Mouse (Mus musculus) brown adipose tissue, adult 24 weeks (tissue): Measurements from ENCODE around the gene Cic. TPM values are rescaled to one million over a fixed set of nuclear protein-coding genes. Genes with fewer than 3 reads are reported as not detected.

Experiments
- H3K27ac ChIP-seq: fragments of 200-500 bp; replicated peaks from 2 replicates; pipeline ENCODE4 v1.5.1; 2012; ENCODE audit warnings: low read depth, mild to moderate bottlenecking, low read length
- H3K4me1 ChIP-seq: fragments of 200-500 bp; 2 replicates; pipeline ENCODE4 v1.6.1; 2012; ENCODE audit warnings: low read length, mixed read lengths; ENCODE audit not compliant: control insufficient read depth, insufficient read depth, insufficient read length
- H3K4me3 ChIP-seq: fragments of 200-500 bp; 2 replicates; pipeline ENCODE4 v1.5.1; 2012; ENCODE audit warnings: low read depth, mild to moderate bottlenecking, low read length, moderate library complexity; ENCODE audit not compliant: insufficient read depth
- polyA plus RNA-seq: library from polyadenylated mRNA; stranded (reverse); fragments of >200 nt; gene quantifications from 2 replicates; pipeline ENCODE4 v1.2.4, GENCODE M21; 2012; ENCODE audit not compliant: missing spikeins, insufficient read depth, insufficient read length

The Cic gene
- polyA plus RNA-seq, 1 experiment, result 25.2 TPM

DNA sequence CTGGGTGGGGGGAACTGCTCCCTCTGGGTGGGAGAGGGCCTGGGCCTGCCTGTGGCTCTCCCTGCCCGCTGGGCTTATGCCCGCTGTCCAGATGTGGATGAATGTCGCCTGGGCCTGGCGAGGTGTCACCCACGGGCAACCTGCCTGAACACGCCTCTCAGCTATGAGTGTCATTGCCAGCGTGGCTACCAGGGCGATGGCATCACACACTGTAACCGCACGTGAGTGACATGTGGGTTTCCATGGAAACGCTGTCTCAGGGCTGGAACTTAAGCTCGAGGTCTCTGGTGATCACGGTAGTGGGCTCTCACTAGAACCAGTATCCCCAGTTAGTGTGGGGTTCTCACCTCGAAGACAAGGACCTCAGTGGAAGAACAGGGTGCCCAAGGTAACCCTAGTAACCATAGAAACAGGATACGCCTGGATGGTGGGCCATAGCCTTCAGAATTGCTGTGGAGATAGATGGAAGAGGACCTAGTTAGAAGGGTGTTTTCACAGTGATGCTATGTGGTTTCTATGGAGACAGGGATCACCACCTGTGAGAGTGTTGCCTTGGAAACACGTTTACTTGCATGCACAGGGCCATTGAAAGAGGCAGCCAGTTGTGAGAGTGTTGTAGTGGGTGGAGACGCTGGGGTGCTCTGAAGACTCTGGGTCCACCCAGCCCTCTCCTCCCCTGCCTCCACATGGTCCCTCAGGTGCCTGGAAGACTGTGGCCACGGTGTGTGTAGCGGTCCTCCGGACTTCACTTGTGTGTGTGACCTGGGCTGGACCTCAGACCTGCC is 73.7 kb downstream of the Cic start:
- Histone ChIP-seq H3K27ac (no peak overlapping the region), H3K4me3 (no peak overlapping the region), H3K4me1 (no peaks in the 10 kb centered on the region)

Other genes with a start within 250 kb of the Cic start
- 2.8 and 3.5 TPM in 2 replicates for gene Grik5, start 195.4 kb upstream of the Cic start, polyA plus RNA-seq
- 5.9 and 7.6 TPM in 2 replicates for gene Zfp574, start 195.1 kb upstream of the Cic start, polyA plus RNA-seq
- 0.52 and 0.79 TPM in 2 replicates for gene Pou2f2, start 88.0 kb upstream of the Cic start, polyA plus RNA-seq
- gene Dedd2, start 47.1 kb upstream of the Cic start, polyA plus RNA-seq, result 6.1 and 10.0 TPM in 2 replicates
- 1.9 and 2.6 TPM in 2 replicates for gene Zfp526, start 46.3 kb upstream of the Cic start, polyA plus RNA-seq
- gene Gsk3a, start 29.9 kb upstream of the Cic start, polyA plus RNA-seq, result 85.4 and 96.9 TPM in 2 replicates
- gene Erf, start 16.9 kb upstream of the Cic start, polyA plus RNA-seq, result 7.1 and 7.4 TPM in 2 replicates
- gene Pafah1b3, start 30.3 kb downstream of the Cic start, polyA plus RNA-seq, result 1.6 and 4.8 TPM in 2 replicates
- gene Prr19, start 33.7 kb downstream of the Cic start, polyA plus RNA-seq, result not detected in 2 replicates
- not detected in 2 replicates for gene Tmem145, start 38.4 kb downstream of the Cic start, polyA plus RNA-seq
- gene Megf8, start 49.5 kb downstream of the Cic start, polyA plus RNA-seq, result 12.7 and 14.3 TPM in 2 replicates
- not detected in 2 replicates for gene Cnfn, start 102.0 kb downstream of the Cic start, polyA plus RNA-seq
- 1,111 and 1,189 TPM in 2 replicates for gene Lipe, start 131.0 kb downstream of the Cic start, polyA plus RNA-seq
- gene Cxcl17, start 145.2 kb downstream of the Cic start, polyA plus RNA-seq, result not detected in 2 replicates
- gene Ceacam1, start 209.9 kb downstream of the Cic start, polyA plus RNA-seq, result 4.3 and 8.3 TPM in 2 replicates